Mouse (Mus musculus): ENCODE results near the gene Kbtbd6.

Gene Kbtbd6

GRCm38 (mm10) chr14:79481339-79482151 is 29.9 kb downstream of the Kbtbd6 start, which contains the start of gene Wbp4:
TSS of gene Wbp4 (minus strand) at chr14:79481520.
- DNase-seq (ENCODE audit: extremely low read depth, low read depth) = peak; percentile 88

DNA sequence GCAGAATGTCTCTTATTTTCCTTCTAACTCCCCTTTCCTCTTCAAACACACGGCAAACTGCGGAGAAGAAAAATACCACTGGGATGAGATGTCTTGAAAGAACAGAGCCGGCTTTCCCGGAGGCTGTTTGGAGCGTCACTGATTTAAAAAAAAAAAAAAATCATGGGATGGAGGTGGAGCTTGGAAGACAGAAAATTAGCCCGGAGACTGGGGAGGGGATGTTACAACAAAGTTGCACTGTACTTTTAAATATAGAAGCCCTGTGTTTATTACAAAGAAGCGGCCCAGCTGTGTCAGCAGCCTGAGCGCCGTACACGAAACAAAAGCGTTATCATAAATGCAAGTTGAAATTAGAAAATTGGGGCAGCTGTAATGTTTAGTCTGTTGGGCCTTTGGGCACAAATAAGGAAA is 30.6 kb downstream of the Kbtbd6 start:
- DNase-seq (ENCODE audit: extremely low read depth, low read depth) = no peak

- no peak for DNase-seq (ENCODE audit: extremely low read depth, low read depth)
Measured at GRCm38 (mm10) chr14:79482747-79483355, 31.2 kb downstream of the Kbtbd6 start.

GRCm38 (mm10) chr14:79483611-79484120 is 32.0 kb downstream of the Kbtbd6 start:
- DNase-seq (ENCODE audit: extremely low read depth, low read depth) = no peak

DNA sequence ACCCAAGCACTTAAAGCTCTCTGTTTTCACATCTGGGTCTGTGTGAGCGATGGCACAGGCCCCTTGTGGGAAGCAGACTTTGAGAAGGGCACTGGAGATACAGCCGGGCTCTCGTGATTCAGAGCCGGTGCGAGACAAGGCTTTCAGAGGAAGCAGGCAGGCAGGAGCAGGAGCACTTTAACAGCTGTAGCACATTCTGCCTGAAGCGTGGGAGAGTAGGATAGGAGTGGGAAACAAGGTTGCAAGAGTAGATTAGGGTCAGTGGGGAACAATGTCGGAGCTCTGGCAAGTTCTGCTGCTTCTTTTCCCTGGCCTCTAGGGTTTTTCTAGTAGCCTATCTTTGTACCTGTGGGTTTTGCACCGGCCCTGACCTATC is 35.0 kb downstream of the Kbtbd6 start:
- no peak for DNase-seq (ENCODE audit: extremely low read depth, low read depth)

DNA sequence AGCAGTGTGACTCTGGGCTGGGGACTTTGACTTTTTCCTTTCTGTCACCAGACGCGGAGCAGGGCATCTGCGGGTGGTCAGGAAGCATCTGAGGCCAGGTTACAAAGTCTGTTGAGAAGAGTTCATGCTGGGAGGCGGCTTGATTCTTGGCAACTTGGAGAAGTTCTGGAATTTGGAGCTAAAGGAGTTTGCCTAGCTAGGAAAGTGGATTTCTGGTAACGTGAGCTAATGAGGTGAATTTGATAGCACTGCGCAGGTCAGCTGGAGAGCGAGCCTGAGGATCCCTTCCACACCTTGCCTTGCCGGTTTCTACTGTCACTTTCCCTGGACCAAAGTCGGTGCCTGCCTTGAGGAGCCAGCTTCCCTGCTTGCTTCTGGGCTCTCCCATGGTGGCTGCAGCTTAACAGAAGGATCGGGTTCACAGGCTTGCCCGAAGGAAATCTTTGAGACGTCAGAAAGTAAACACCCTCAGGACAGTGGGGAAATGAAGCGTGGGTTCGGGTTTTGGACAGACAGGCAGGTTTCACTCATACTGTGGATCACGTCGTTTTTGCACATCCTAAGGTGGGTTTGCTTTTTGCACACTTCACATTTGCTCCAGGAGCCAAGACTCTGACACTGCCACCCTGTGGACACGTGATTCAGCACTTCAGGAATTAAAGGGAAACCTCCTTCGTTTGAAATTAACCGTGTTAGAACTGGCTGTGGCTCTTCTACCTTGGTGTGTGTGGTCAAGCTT is 35.5 kb downstream of the Kbtbd6 start:
- DNase-seq (ENCODE audit: extremely low read depth, low read depth) = no peak

GRCm38 (mm10) chr14:79488531-79488930 is 36.9 kb downstream of the Kbtbd6 start:
- no peak for DNase-seq (ENCODE audit: extremely low read depth, low read depth)

GRCm38 (mm10) chr14:79489150-79489549 is 37.5 kb downstream of the Kbtbd6 start:
- DNase-seq (ENCODE audit: extremely low read depth, low read depth) = no peak

DNA sequence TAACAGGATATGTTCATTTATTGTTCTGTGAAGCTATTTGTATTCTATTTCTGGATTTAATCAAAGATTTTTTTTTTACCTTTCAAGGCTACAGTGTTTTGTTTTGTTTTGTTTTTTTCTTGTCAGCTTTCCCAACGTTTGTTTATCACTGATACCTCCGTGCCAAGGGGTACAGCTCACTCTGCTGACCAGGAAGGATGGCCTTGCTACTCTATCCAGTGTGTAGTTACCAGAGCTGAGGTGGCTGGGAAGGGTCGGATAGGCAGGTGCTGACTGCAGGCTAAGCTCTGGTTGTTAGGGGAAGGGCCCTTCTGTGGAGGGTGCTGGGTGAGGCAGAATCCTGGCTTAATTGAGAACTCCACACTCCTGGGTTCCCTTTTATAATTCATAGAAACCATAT is 38.6 kb downstream of the Kbtbd6 start:
- DNase-seq (ENCODE audit: extremely low read depth, low read depth) = no peak

DNA sequence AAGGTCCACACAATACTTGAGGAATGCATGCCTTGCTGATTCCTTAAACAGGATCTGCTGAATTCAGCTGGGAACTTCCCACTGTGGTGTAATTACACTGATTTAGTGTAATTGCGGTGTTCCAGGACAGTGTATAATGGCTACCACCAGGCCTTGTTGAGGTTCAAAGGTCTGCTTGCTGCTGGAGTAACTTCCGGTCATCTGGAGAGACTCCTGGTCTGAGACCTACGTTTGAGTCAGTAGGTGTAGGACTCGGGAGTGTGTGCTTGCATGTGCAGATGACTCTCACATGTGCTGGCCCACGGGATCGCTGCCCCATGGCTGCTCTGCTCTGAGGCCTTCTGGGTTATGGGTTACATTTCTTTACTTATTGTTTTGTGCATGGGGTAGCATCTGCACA is 42.7 kb downstream of the Kbtbd6 start:
- DNase-seq (ENCODE audit: extremely low read depth, low read depth) = no peak

DNA sequence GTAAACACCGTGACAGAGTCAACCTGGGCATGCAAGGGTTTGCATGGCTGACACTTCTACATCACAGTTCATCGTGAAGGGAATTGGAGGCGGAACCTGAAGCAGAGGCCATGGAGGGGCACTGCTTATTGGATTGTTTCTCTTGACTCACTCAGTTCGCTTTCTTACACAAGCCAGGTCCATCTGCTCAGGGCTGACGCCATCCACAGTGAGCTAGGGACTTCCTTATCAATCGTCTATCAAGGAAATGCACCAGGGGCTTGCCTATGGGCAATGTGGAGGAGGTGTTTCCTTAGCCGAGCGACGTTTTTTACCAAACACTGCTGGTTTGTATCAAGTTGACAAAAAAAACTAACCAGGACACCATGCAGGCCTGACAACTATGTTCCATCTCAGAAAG is 47.7 kb downstream of the Kbtbd6 start:
- DNase-seq (ENCODE audit: extremely low read depth, low read depth) = no peak

DNA sequence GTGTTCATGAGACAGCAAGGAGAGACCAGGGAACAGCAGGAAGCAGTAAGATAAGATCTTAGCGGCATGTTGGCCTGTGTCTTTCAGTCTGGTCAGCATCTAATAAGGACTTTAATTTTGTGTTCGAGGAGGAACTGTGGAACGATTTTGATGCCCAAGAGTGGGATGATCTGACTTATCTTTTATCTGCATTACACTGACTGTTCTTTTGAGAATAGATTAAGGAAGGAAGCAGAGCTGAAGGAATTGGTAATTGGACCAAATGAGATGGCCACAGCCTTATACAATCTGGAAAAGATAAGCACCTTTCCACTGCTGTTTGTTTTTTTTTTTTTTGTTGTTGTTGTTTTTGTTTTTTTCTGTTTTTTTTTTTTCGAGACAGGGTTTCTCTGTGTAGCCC is 49.1 kb downstream of the Kbtbd6 start:
- no peak for DNase-seq (ENCODE audit: extremely low read depth, low read depth)

DNA sequence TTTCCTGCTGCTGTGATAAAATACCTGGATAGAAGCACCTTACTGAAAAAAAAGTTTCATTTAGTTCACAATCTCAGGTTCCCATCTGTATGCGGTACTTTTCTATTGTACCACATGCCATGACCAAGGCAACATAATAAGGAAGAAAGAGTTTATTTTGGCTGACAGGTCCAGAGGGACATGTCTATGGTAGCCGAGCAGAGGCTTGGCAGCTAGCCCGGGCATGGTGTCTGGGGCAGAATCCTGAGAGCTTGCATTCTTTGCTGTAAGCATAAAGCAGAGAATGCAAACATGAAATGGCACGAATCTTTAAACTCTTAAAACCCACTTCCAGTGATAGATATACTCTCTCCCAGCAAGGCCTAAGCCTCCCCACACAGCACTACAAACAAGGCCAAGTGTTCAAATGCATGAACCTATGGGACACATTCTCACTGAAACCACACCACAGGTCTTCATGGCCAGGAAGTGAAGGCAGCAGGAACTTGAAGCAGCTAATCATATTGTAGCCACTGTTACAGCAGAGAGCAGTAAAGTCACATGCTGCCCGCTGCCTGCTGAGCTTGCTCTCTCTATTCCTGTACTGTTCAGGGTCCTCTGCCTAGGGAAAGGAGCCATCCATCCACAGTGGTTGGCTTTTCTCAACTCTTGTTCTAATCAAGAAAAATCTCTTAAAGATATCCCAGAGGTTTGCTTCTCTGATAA is 51.9 kb downstream of the Kbtbd6 start:
- no peak for DNase-seq (ENCODE audit: extremely low read depth, low read depth)

Data from MEL-GATA-1-ER (cell line).